Mouse (Mus musculus) lung, embryonic 14.5 days (tissue): ENCODE measurements around the gene Nrp1. TPM values are rescaled to one million over a fixed set of nuclear protein-coding genes. Genes with fewer than 3 reads are reported as not detected.

Source experiments
- ATAC-seq: fragments of 200-750 bp; cut with Nextera tagmentation; 2 replicates; pipeline ENCODE4 v1.8.0; 2017; ENCODE audit warnings: mild to moderate bottlenecking, moderate TSS enrichment, moderate library complexity; ENCODE audit not compliant: insufficient read depth
- DNase-seq: peaks from one replicate; pipeline ENCODE4 v3.0.0-alpha.2; 2015
- H3K27ac ChIP-seq: fragments of 300-500 bp; sonication (generic); 2 replicates; pipeline ENCODE4 v1.5.1; 2014; ENCODE audit warnings: low read depth, mild to moderate bottlenecking, moderate library complexity
- H3K27me3 ChIP-seq: fragments of 300-500 bp; sonication (generic); 2 replicates; pipeline ENCODE4 v1.6.1; 2014; ENCODE audit warnings: low read length, control low read depth; ENCODE audit not compliant: insufficient read depth
- H3K36me3 ChIP-seq: fragments of 300-500 bp; sonication (generic); 2 replicates; pipeline ENCODE4 v1.6.1; 2014; ENCODE audit warnings: control low read depth; ENCODE audit not compliant: insufficient read depth
- H3K4me1 ChIP-seq: fragments of 300-500 bp; sonication (generic); 2 replicates; pipeline ENCODE4 v1.6.1; 2014; ENCODE audit warnings: antibody characterized with exemption, control low read depth; ENCODE audit not compliant: insufficient read depth
- H3K4me2 ChIP-seq: fragments of 300-500 bp; sonication (generic); 2 replicates; pipeline ENCODE4 v1.6.1; 2014; ENCODE audit warnings: mild to moderate bottlenecking
- H3K4me3 ChIP-seq: fragments of 300-500 bp; sonication (generic); 2 replicates; pipeline ENCODE4 v1.5.1; 2014; ENCODE audit warnings: low read depth, low read length
- H3K9ac ChIP-seq: fragments of 300-500 bp; sonication (generic); 2 replicates; pipeline ENCODE4 v1.6.1; 2014
- H3K9me3 ChIP-seq: fragments of 300-500 bp; sonication (generic); 2 replicates; pipeline ENCODE4 v1.6.1; 2016; ENCODE audit warnings: low read depth, low read length, control low read depth
- CTCF ChIP-seq: IDR thresholded peaks from 2 replicates; pipeline ENCODE4 v1.5.1; 2016; ENCODE audit warnings: antibody characterized with exemption, low read depth
- WGBS: fragments of 180-500 bp; shearing (Covaris S2); extraction: QIAGEN DNeasy Blood & Tissue Kit; methylation state at CpG from one replicate; pipeline ENCODE4 v1.1.7; 2014; 5-methylcytosine and 5-hydroxymethylcytosine counted together
- polyA plus RNA-seq: library from polyadenylated mRNA; unstranded; fragments of >200 nt; fragmentation: Nextera tagmentation; extraction: Ambion mirVana; gene quantifications from 2 replicates; pipeline ENCODE4 v1.2.1, GENCODE M21; 2014

The Nrp1 gene
- polyA plus RNA-seq, 1 experiment from 2014 or later, result 94.3 TPM

DNA sequence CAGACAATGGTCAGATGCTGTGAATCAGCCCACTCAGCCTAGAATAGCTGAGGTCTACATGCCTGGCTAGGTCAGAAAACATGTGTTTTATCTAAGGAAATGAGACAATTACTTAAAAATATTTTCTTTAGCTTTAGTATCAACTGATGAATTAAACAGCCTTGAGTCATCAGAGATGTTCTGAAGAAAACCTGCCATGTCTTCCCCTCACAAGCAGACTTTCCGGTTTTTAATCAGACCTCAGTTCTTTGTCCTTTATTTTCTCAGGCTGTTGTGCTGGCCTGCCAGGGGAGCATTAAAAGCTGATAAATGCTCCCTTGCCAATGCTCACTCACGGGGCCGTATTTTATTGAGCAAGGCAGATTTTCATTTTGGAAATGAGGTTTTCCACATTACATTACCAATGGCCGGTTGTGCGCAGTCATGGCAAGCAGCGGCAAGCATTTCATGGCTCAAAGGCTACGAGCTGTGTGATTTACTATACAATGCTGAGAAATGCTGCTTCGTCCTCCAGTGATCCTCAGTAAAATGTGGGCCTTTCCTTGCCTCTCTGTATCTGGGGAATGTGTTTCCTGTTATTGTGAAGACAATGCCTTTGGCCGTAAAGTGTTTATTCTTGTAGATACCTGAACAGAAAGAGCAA, 92.1 kb downstream of the Nrp1 start:
- 64% methylated on average over 9 of the region's 9 CpGs for whole genome bisulfite sequencing
- ATAC-seq (no peak), DNase-seq (peak; percentile 33)
- Histone ChIP-seq H3K9ac (no peak overlapping the region), H3K27me3 (no peaks in the 10 kb centered on the region), H3K4me1 (0 out of 2 replicates have a peak, but pooled peaks cover 3% of the 10 kb centered on the region), H3K27ac (peak overlapping the region; percentile 40; the same call in 1 of the 2 replicates), H3K4me3 (no peak overlapping the region), H3K36me3 (peaks cover 18% of the 10 kb centered on the region; the same call in 1 of the 2 replicates), H3K9me3 (no peaks in the 10 kb centered on the region), H3K4me2 (no peak overlapping the region)
- no peak for TF ChIP-seq CTCF

DNA sequence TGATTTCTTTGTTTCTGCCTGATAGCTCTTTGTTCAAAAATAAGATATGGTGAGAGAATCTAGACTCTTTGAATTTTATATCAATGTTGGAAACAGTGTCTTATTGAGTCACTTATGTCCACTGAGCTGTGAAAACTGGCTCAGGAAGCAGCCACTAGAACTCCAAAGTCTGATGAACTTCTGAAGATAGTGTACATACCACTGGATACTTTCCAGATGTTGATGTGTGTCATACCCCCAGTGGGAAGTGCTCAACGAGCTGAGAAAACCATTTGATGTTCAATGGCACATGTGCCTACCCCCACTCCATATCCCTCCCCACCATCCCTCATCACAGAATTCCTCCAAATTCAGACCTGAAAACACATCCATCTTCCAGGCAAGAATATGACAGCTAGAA, 92.7 kb downstream of the Nrp1 start:
- Histone ChIP-seq H3K9ac (no peak overlapping the region), H3K9me3 (no peaks in the 10 kb centered on the region), H3K36me3 (peaks cover 14% of the 10 kb centered on the region; the same call in 1 of the 2 replicates), H3K4me3 (no peak overlapping the region), H3K27ac (peak overlapping the region; percentile 10; the same call in 1 of the 2 replicates), H3K4me2 (no peak overlapping the region), H3K27me3 (no peaks in the 10 kb centered on the region), H3K4me1 (0 out of 2 replicates have a peak, but pooled peaks cover 3% of the 10 kb centered on the region)
- ATAC-seq (no peak; the same call in 1 of the 2 replicates), DNase-seq (peak; percentile 57)
- 19% methylated on average over 1 of the region's 1 CpGs for WGBS
- TF ChIP-seq CTCF, result no peak

DNA sequence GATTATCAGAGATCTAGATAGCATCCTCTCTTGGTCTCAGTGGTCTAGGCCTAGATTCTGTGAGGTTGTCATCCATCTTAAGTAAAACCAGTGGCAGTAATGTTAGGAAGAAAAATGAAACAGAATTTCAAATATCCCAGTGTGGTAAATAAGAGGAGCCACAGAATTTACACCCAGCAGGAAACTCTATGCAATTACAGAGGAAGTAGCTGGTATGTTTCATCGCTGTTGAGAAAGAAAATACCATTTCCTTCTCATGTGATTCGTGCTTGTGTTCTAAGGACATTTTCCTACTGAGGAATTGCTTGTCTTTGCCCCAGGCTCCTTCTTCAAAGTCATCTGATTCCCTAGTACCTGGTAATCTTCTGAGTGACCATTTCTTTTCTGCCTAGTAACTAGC, 95.1 kb downstream of the Nrp1 start:
- TF ChIP-seq CTCF, result no peak

DNA sequence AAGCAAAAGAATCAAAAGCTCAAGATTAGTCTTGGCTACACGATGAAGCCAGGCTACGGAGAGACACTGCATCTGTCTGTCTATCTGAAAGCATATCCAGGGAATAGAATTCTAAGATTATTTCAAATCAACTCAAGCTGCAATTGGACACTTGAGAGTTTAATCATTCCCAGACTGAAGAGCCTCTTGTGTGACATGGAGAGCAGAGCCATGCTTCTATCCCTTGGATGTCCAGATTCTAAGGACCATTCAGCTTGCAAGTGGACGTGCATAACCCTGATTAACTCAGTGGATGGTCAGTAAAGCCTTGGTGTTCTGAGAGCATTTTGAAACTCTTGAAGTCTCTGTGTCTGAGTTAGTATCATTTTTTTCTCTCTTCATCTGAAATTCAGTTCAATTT, 95.6 kb downstream of the Nrp1 start:
- H3K4me2 ChIP-seq, result no peak overlapping the region
- no peak for ATAC-seq
- H3K9ac ChIP-seq, result no peak overlapping the region
- H3K4me1 ChIP-seq, result 0 out of 2 replicates have a peak, but pooled peaks cover 3% of the 10 kb centered on the region
- peak overlapping the region; percentile 60 for H3K27ac ChIP-seq
- peak; percentile 40 for DNase-seq
- no peak for TF ChIP-seq CTCF
- 65% methylated on average over 3 of the region's 3 CpGs for WGBS
- H3K27me3 ChIP-seq, result no peaks in the 10 kb centered on the region
- no peak overlapping the region for H3K4me3 ChIP-seq
- peaks cover 29% of the 10 kb centered on the region for H3K36me3 ChIP-seq
- no peaks in the 10 kb centered on the region for H3K9me3 ChIP-seq

More for the DNA sequence above, 95.1 kb downstream of the Nrp1 start:
- ATAC-seq, result no peak
- Histone ChIP-seq H3K4me3 (no peak overlapping the region), H3K9ac (no peak overlapping the region), H3K4me1 (0 out of 2 replicates have a peak, but pooled peaks cover 3% of the 10 kb centered on the region), H3K36me3 (peaks cover 26% of the 10 kb centered on the region), H3K27ac (peak overlapping the region; percentile 60; the same call in 1 of the 2 replicates), H3K27me3 (no peaks in the 10 kb centered on the region), H3K4me2 (no peak overlapping the region), H3K9me3 (no peaks in the 10 kb centered on the region)
- WGBS, result 73% methylated on average over 2 of the region's 2 CpGs
- no peak for DNase-seq

DNA sequence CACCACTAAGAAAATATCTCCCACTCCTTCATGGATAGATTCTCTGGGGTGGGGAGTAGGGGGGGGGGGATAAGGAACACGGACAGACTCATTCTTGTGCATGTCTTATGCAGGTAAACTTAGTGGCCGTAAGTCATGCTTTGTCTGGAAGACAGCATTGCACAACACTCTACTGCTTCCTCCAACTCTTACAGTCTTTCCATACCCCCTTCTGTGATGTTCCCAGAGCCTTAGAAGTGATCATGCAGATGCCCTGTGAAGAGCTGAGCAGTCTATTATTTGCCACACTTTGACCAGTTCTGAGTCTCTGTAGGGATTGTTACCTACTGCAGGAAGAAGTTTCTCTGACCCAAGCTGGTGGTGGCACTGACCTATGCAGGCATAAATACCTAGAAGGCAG, 98.9 kb downstream of the Nrp1 start:
- no peaks in the 10 kb centered on the region for H3K9me3 ChIP-seq
- H3K27ac ChIP-seq, result no peak overlapping the region
- no peak overlapping the region for H3K9ac ChIP-seq
- no peak for TF ChIP-seq CTCF
- 74% methylated on average over 2 of the region's 2 CpGs for WGBS
- H3K4me3 ChIP-seq, result no peak overlapping the region
- ATAC-seq, result no peak
- H3K36me3 ChIP-seq, result peaks cover 45% of the 10 kb centered on the region
- DNase-seq, result no peak
- no peak overlapping the region for H3K4me2 ChIP-seq
- no peaks in the 10 kb centered on the region for H3K27me3 ChIP-seq
- no peaks in the 10 kb centered on the region for H3K4me1 ChIP-seq

DNA sequence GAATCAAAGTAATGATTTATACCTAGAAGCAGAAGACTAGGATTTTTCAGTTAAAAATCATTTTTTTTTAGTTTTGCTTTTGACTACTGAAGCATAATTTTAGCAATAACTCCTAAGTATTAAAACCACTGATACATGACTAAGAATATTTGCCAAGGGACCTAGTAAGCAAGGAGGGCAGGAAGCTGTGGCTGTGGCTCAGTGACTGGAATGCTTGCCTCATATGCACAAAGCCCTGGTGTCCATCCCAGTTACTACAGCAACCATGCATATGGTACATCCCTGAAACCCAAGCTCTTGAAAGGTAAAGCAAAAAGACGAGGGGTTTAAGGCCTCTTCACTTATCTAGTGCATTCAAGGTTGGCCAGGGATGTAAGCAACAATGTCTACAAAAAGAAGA, 101.3 kb downstream of the Nrp1 start:
- Histone ChIP-seq H3K36me3 (peaks cover 59% of the 10 kb centered on the region), H3K9me3 (no peaks in the 10 kb centered on the region), H3K27ac (no peak overlapping the region), H3K27me3 (no peaks in the 10 kb centered on the region), H3K4me2 (no peak overlapping the region), H3K4me3 (no peak overlapping the region), H3K4me1 (no peaks in the 10 kb centered on the region), H3K9ac (no peak overlapping the region)
- TF ChIP-seq CTCF, result no peak
- no peak for ATAC-seq
- WGBS, result 42% methylated on average over 1 of the region's 1 CpGs
- no peak for DNase-seq

DNA sequence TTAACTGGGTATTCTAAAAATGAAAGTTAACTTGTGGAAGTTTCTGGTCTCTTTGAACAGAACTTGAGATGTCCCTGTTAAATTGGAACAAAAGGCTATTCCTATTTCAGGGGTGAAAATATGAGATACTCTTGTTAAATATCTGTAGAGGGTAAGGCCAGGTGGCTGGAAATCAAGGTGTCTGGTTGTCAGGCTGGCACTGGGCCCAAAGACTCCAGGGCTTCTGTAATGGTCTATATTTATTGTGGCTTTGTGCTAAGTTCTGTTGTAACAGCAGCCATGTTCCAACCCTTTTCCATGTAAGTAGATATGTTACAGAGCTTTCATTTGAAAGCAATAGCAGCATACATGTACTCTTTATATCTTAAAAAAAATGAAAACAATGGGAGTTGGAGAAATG, 103.3 kb downstream of the Nrp1 start:
- TF ChIP-seq CTCF, result no peak
- H3K4me1 ChIP-seq, result no peaks in the 10 kb centered on the region
- no peak overlapping the region for H3K27ac ChIP-seq
- H3K4me3 ChIP-seq, result no peak overlapping the region
- H3K36me3 ChIP-seq, result peaks cover 68% of the 10 kb centered on the region
- ATAC-seq (no peak), DNase-seq (no peak)
- no peaks in the 10 kb centered on the region for H3K9me3 ChIP-seq
- H3K27me3 ChIP-seq, result no peaks in the 10 kb centered on the region
- no peak overlapping the region for H3K4me2 ChIP-seq
- H3K9ac ChIP-seq, result no peak overlapping the region
